13 mouse cellular contexts compared by ENCODE assay signal in genomic region chr9:109606837-109607236, GRCm38 (mm10). TPM values are rescaled to one million over a fixed set of nuclear protein-coding genes. Genes with fewer than 3 reads are reported as not detected.
A peak's percentile ranks its signal among the peaks of the same experiment; 100 is the strongest.
DNase-seq lines count a peak whose midpoint lies in the region; ATAC-seq and TF ChIP-seq lines count a peak whose summit lies in the region.
"Not testable (repeated sequence)": the region's sequence is repeated elsewhere in the genome, so short reads cannot be mapped to it uniquely, and the experiment has no call there.
"Had no signal": no experiment of that assay in that cellular context is flagged by ENCODE, and none has a peak within 500 bp of the region (broad histone marks: within the 10 kb centered on the region; RNA-seq: fewer than 3 reads in every experiment).

No protein-coding gene starts in this region.

- not testable (repeated sequence) for H3K9ac ChIP-seq in heart, postnatal 0 days (replicated peaks; ENCODE audit: low read depth, low read length)

- not testable (repeated sequence) for ATAC-seq in heart, postnatal 0 days (ENCODE audit: insufficient read depth, low read depth)

- TF ChIP-seq EP300 in heart, postnatal 0 days (IDR thresholded peaks at IDR 0.05; ENCODE audit: low read depth), result not testable (repeated sequence)

- not testable (repeated sequence) for H3K4me3 ChIP-seq in heart, postnatal 0 days (ENCODE audit: low read depth, low read length)

- H3K9me3 ChIP-seq in heart, postnatal 0 days (replicated peaks; ENCODE audit: control insufficient read depth, low read length), result not testable (repeated sequence)

- not testable (repeated sequence) for H3K27me3 ChIP-seq in heart, postnatal 0 days (ENCODE audit: control insufficient read depth, insufficient read depth, low read length)

- H3K4me1 ChIP-seq in heart, postnatal 0 days (ENCODE audit: control insufficient read depth, insufficient read depth), result not testable (repeated sequence)

- 29% methylated on average over 5 of the region's 5 CpGs for WGBS in heart, postnatal 0 days

- H3K4me2 ChIP-seq in heart, postnatal 0 days (ENCODE audit: low read depth, low read length), result not testable (repeated sequence)

- H3K27ac ChIP-seq in heart, postnatal 0 days (ENCODE audit: low read depth), result not testable (repeated sequence)

- peak; percentile 5 for DNase-seq in CD4-positive, CD25-positive, alpha-beta regulatory T cell, adult 2 months (ENCODE audit: low read depth, low spot score)
- DNase-seq in adrenal gland, adult 2 months, result peak; percentile 29
- DNase-seq in cerebellum, postnatal 4 days (ENCODE audit: low spot score in 2 of 2), result peak; percentile 17 to 34
- DNase-seq in heart, postnatal 0 days (ENCODE audit: low spot score), result peak; percentile 22
- DNase-seq in kidney, postnatal 10 days, result peak; percentile 73
- peak; percentile 3 for DNase-seq in left cerebral cortex, adult 11 months (ENCODE audit: low spot score)
- peak; percentile 5 for DNase-seq in lung, postnatal 10 days
- DNase-seq in right cerebral cortex, postnatal 14 days, result peak; percentile 66

- TF ChIP-seq CTCF in heart, postnatal 0 days (IDR thresholded peaks at IDR 0.05; ENCODE audit: low read depth), result peak; percentile 22; the same call in 1 of the 2 replicates

- not testable (repeated sequence) for H3K36me3 ChIP-seq in heart, postnatal 0 days (replicated peaks; ENCODE audit: control insufficient read depth, insufficient read depth, low read length)

RNA-seq across cellular contexts. Expression of gene Fbxw24, which starts 19.0 kb away (rescaled TPM):
- not detected for total RNA-seq in adrenal gland, adult 2 months (2021)
- polyA plus RNA-seq in adrenal gland, adult 2 months (2012; rRNA removed), result not detected in 2 replicates
- total RNA-seq in heart, postnatal 0 days (2014; rRNA removed; ENCODE audit: low replicate concordance), result not detected in 2 replicates
- not detected in 2 replicates for polyA plus RNA-seq in heart, postnatal 0 days (2015; fragmentation: Nextera tagmentation; extraction: Ambion mirVana)
- total RNA-seq: granulocyte monocyte progenitor cell, adult 5-6 weeks; hematopoietic stem cell, adult 5-6 weeks; monocyte, adult 5-6 weeks had no signal
- polyA plus RNA-seq: forebrain, embryonic 15.5 days; limb, embryonic 12.5 days had no signal

RNA-seq across cellular contexts. Expression of gene Fbxw15, which starts 38.8 kb away (rescaled TPM):
- total RNA-seq in adrenal gland, adult 2 months (2021), result not detected
- polyA plus RNA-seq in adrenal gland, adult 2 months (2012; rRNA removed), result not detected in 2 replicates
- not detected in 2 replicates for total RNA-seq in heart, postnatal 0 days (2014; rRNA removed; ENCODE audit: low replicate concordance)
- polyA plus RNA-seq in heart, postnatal 0 days (2015; fragmentation: Nextera tagmentation; extraction: Ambion mirVana), result not detected in 2 replicates
- total RNA-seq: granulocyte monocyte progenitor cell, adult 5-6 weeks; hematopoietic stem cell, adult 5-6 weeks; monocyte, adult 5-6 weeks had no signal
- polyA plus RNA-seq: forebrain, embryonic 15.5 days; limb, embryonic 12.5 days had no signal

RNA-seq across cellular contexts. Expression of gene Fbxw25, which starts 57.6 kb away (rescaled TPM):
- total RNA-seq in adrenal gland, adult 2 months (2021), result not detected
- polyA plus RNA-seq in adrenal gland, adult 2 months (2012; rRNA removed), result not detected in 2 replicates
- total RNA-seq in heart, postnatal 0 days (2014; rRNA removed; ENCODE audit: low replicate concordance), result not detected in 2 replicates
- not detected in 2 replicates for polyA plus RNA-seq in heart, postnatal 0 days (2015; fragmentation: Nextera tagmentation; extraction: Ambion mirVana)
- total RNA-seq: granulocyte monocyte progenitor cell, adult 5-6 weeks; hematopoietic stem cell, adult 5-6 weeks; monocyte, adult 5-6 weeks had no signal
- polyA plus RNA-seq: forebrain, embryonic 15.5 days; limb, embryonic 12.5 days had no signal

Comparison
In these comparisons a context has a peak if more than half of its experiments do, and no peak if none do; other contexts are left out.
1. DNase-seq: peak in every context shown above with its lines; median percentile 73 in kidney, postnatal 10 days; 66 in right cerebral cortex, postnatal 14 days; 29 in adrenal gland, adult 2 months; 26 in cerebellum, postnatal 4 days; 22 in heart, postnatal 0 days; 5 in CD4-positive, CD25-positive, alpha-beta regulatory T cell, adult 2 months; 5 in lung, postnatal 10 days; 3 in left cerebral cortex, adult 11 months.